Mouse (Mus musculus) bone marrow macrophage, adult 2 months (primary cell): Measurements from ENCODE around the gene Mark2. TPM values are rescaled to one million over a fixed set of nuclear protein-coding genes. Genes with fewer than 3 reads are reported as not detected.

Experiments
- H3K27ac ChIP-seq: 2 replicates; pipeline ENCODE4 v1.5.1; 2012; ENCODE audit warnings: low read depth, low read length; ENCODE audit not compliant: insufficient read depth
- H3K4me1 ChIP-seq: 2 replicates; pipeline ENCODE4 v1.6.1; 2012; ENCODE audit warnings: low read length; ENCODE audit not compliant: control insufficient read depth, insufficient read depth
- H3K4me3 ChIP-seq: 2 replicates; pipeline ENCODE4 v1.5.1; 2012; ENCODE audit warnings: mild to moderate bottlenecking, low read length, moderate library complexity; ENCODE audit not compliant: insufficient read depth
- CTCF ChIP-seq: IDR thresholded peaks from 2 replicates; pipeline ENCODE4 v1.5.1; 2012; ENCODE audit warnings: low read depth, mild to moderate bottlenecking, low read length, moderate library complexity
- POLR2A ChIP-seq: IDR thresholded peaks from 2 replicates; pipeline ENCODE4 v1.6.1; 2012; ENCODE audit warnings: mild to moderate bottlenecking, low read depth, low read length, borderline replicate concordance
- polyA plus RNA-seq: library from polyadenylated mRNA; stranded (reverse); fragments of >200 nt; gene quantifications from 2 replicates; pipeline ENCODE4 v1.2.4, GENCODE M21; 2012; ENCODE audit not compliant: missing spikeins, insufficient read depth, insufficient read length

The Mark2 gene
- polyA plus RNA-seq, 1 experiment = 57.8 TPM

GRCm38 (mm10) chr19:7353636-7354035 is 12.0 kb upstream of the Mark2 start:
- no peak overlapping the region for H3K27ac ChIP-seq
- no peak overlapping the region for H3K4me3 ChIP-seq
- TF ChIP-seq POLR2A (no peak), CTCF (no peak)
- H3K4me1 ChIP-seq = no peaks in the 10 kb centered on the region

GRCm38 (mm10) chr19:7352809-7353495 is 11.3 kb upstream of the Mark2 start:
- TF ChIP-seq CTCF (no peak), POLR2A (no peak)
- Histone ChIP-seq H3K4me1 (no peaks in the 10 kb centered on the region), H3K27ac (no peak overlapping the region), H3K4me3 (no peak overlapping the region)

GRCm38 (mm10) chr19:7349993-7350392 is 8.3 kb upstream of the Mark2 start:
- Histone ChIP-seq H3K4me3 (no peak overlapping the region), H3K27ac (no peak overlapping the region), H3K4me1 (no peaks in the 10 kb centered on the region)
- TF ChIP-seq CTCF (no peak), POLR2A (no peak)

GRCm38 (mm10) chr19:7345235-7345755 is 3.6 kb upstream of the Mark2 start:
- Histone ChIP-seq H3K27ac (no peak overlapping the region), H3K4me1 (peaks cover 3% of the 10 kb centered on the region; the same call in 1 of the 2 replicates), H3K4me3 (no peak overlapping the region)
- TF ChIP-seq POLR2A = no peak
- peak; percentile 89 for TF ChIP-seq CTCF

- H3K4me1 ChIP-seq = peaks cover 21% of the 10 kb centered on the region
- H3K4me3 ChIP-seq = no peak overlapping the region
- H3K27ac ChIP-seq = no peak overlapping the region
- TF ChIP-seq CTCF (no peak), POLR2A (no peak)
Observed at GRCm38 (mm10) chr19:7342646-7343045, 986 bp upstream of the Mark2 start.

- Histone ChIP-seq H3K4me3 (peak overlapping the region; percentile 83), H3K4me1 (peaks cover 37% of the 10 kb centered on the region), H3K27ac (peak overlapping the region; percentile 74)
- TF ChIP-seq CTCF = no peak
- no peak for TF ChIP-seq POLR2A
Observed at GRCm38 (mm10) chr19:7340780-7341475, 732 bp downstream of the Mark2 start.

- Histone ChIP-seq H3K4me1 (peaks cover 42% of the 10 kb centered on the region), H3K27ac (peak overlapping the region; percentile 74), H3K4me3 (peak overlapping the region; percentile 83)
- TF ChIP-seq POLR2A (no peak), CTCF (no peak)
Observed at GRCm38 (mm10) chr19:7340371-7340779, 1.3 kb downstream of the Mark2 start.

- H3K27ac ChIP-seq = no peak overlapping the region
- H3K4me3 ChIP-seq = peak overlapping the region; percentile 83
- H3K4me1 ChIP-seq = peaks cover 42% of the 10 kb centered on the region
- TF ChIP-seq POLR2A (no peak), CTCF (no peak)
Observed at GRCm38 (mm10) chr19:7339867-7340266, 1.8 kb downstream of the Mark2 start.

GRCm38 (mm10) chr19:7339026-7339425 is 2.6 kb downstream of the Mark2 start:
- Histone ChIP-seq H3K27ac (no peak overlapping the region), H3K4me1 (peaks cover 42% of the 10 kb centered on the region), H3K4me3 (0 out of 2 replicates have a peak overlapping the region, but pooled peaks have one; percentile 83)
- TF ChIP-seq POLR2A = no peak
- no peak for TF ChIP-seq CTCF
